19 mouse cellular contexts compared by ENCODE assay signal in the genomic region with DNA sequence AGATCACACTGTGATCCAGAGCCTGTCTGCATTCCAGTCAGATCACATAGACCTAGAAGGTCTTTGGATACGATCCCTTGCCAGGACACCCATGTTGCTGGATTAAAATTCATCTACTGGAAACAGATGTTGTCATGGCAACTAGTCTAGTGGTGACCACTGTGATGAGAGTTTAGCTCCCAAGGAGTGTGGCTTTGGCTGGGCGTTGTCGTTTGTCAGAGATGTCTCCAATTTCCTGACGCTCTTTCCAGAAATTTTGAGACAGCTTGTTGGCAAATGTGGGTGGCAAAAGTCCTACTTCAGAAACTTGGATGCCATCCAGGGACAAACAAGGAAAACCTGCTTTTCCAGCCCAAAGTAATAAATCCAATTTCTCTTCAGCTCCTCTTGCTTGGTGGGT. TPM values are rescaled to one million over a fixed set of nuclear protein-coding genes. Genes with fewer than 3 reads are reported as not detected.
DNase-seq lines count a peak whose midpoint lies in the region; ATAC-seq lines count a peak whose summit lies in the region.
"Had no signal": no experiment of that assay in that cellular context is flagged by ENCODE, and none has a peak within 500 bp of the region (broad histone marks: within the 10 kb centered on the region; RNA-seq: fewer than 3 reads in every experiment).

No protein-coding gene starts in this region.

- H3K4me1 ChIP-seq in kidney, embryonic 15.5 days, result no peaks in the 10 kb centered on the region
- no peaks in the 10 kb centered on the region for H3K4me1 ChIP-seq in midbrain, embryonic 14.5 days (ENCODE audit: control insufficient read depth, insufficient read depth, low read length)
- H3K4me1 ChIP-seq in midbrain, embryonic 13.5 days (replicated peaks), result no peaks in the 10 kb centered on the region
- H3K4me1 ChIP-seq: embryonic facial prominence, embryonic 13.5 days; limb, embryonic 12.5 days; neural tube, embryonic 13.5 days had no signal

- H3K4me2 ChIP-seq in kidney, embryonic 15.5 days, result no peak overlapping the region
- H3K4me2 ChIP-seq in midbrain, embryonic 14.5 days (ENCODE audit: low read length), result no peak overlapping the region
- no peak overlapping the region for H3K4me2 ChIP-seq in midbrain, embryonic 13.5 days (replicated peaks)
- H3K4me2 ChIP-seq: embryonic facial prominence, embryonic 13.5 days; limb, embryonic 12.5 days; liver, embryonic 15.5 days; neural tube, embryonic 13.5 days had no signal

- H3K9me3 ChIP-seq in kidney, embryonic 15.5 days (replicated peaks), result 0 out of 2 replicates have a peak, but pooled peaks cover 4% of the 10 kb centered on the region
- no peaks in the 10 kb centered on the region for H3K9me3 ChIP-seq in midbrain, embryonic 14.5 days (ENCODE audit: control insufficient read depth, low read length)
- H3K9me3 ChIP-seq in midbrain, embryonic 13.5 days, result 0 out of 2 replicates have a peak, but pooled peaks cover 4% of the 10 kb centered on the region
- H3K9me3 ChIP-seq: embryonic facial prominence, embryonic 13.5 days; liver, embryonic 15.5 days had no signal

- ATAC-seq in kidney, embryonic 15.5 days (replicated peaks; ENCODE audit: low FRiP score), result no peak
- ATAC-seq in midbrain, embryonic 14.5 days (ENCODE audit: low FRiP score, low TSS enrichment), result no peak
- no peak for ATAC-seq in midbrain, embryonic 13.5 days

- no peak overlapping the region for H3K27ac ChIP-seq in kidney, embryonic 15.5 days
- no peak overlapping the region for H3K27ac ChIP-seq in midbrain, embryonic 14.5 days (replicated peaks; ENCODE audit: low read depth, low read length)
- H3K27ac ChIP-seq in midbrain, embryonic 13.5 days, result no peak overlapping the region
- H3K27ac ChIP-seq: embryonic facial prominence, embryonic 13.5 days; limb, embryonic 12.5 days; liver, embryonic 15.5 days; neural tube, embryonic 13.5 days had no signal

- no peak overlapping the region for H3K4me3 ChIP-seq in kidney, embryonic 15.5 days (replicated peaks)
- no peak overlapping the region for H3K4me3 ChIP-seq in midbrain, embryonic 14.5 days (replicated peaks; ENCODE audit: low read depth, low read length)
- no peak overlapping the region for H3K4me3 ChIP-seq in midbrain, embryonic 13.5 days (replicated peaks)
- H3K4me3 ChIP-seq: embryonic facial prominence, embryonic 13.5 days; limb, embryonic 12.5 days; liver, embryonic 15.5 days; neural tube, embryonic 13.5 days had no signal

- no peaks in the 10 kb centered on the region for H3K36me3 ChIP-seq in kidney, embryonic 15.5 days
- H3K36me3 ChIP-seq in midbrain, embryonic 14.5 days (ENCODE audit: control insufficient read depth, insufficient read depth, low read length), result peaks cover under 1% of the 10 kb centered on the region; the same call in 1 of the 2 replicates
- no peaks in the 10 kb centered on the region for H3K36me3 ChIP-seq in midbrain, embryonic 13.5 days
- H3K36me3 ChIP-seq: embryonic facial prominence, embryonic 13.5 days; limb, embryonic 12.5 days; liver, embryonic 15.5 days; neural tube, embryonic 13.5 days had no signal

- H3K27me3 ChIP-seq in kidney, embryonic 15.5 days, result no peaks in the 10 kb centered on the region; the same call in 1 of the 2 replicates
- no peaks in the 10 kb centered on the region for H3K27me3 ChIP-seq in midbrain, embryonic 14.5 days (ENCODE audit: control insufficient read depth, insufficient read depth, low read length)
- H3K27me3 ChIP-seq in midbrain, embryonic 13.5 days, result no peaks in the 10 kb centered on the region
- H3K27me3 ChIP-seq: embryonic facial prominence, embryonic 13.5 days; liver, embryonic 15.5 days had no signal

- 70% methylated on average over 4 of the region's 4 CpGs for WGBS in kidney, embryonic 15.5 days
- 70% methylated on average over 4 of the region's 4 CpGs for WGBS in midbrain, embryonic 14.5 days
- 71% methylated on average over 4 of the region's 4 CpGs for WGBS in midbrain, embryonic 13.5 days

- peak; percentile 17 for DNase-seq in cerebellum, adult 9-11 months
- no peak for DNase-seq in cerebellum, postnatal 25 days
- DNase-seq in kidney, adult 9 months, result peak; percentile 8
- peak; percentile 11 for DNase-seq in midbrain, embryonic 14.5 days
- DNase-seq in lung, postnatal 10 days, result peak; percentile 23
- no peak for DNase-seq in spleen, adult 18-20 months
- DNase-seq: adrenal gland, adult 2 months; cerebellum, adult 11-12 months; heart, postnatal 4 days; kidney, adult 8-10 months; kidney, postnatal 4 days; layer of hippocampus, postnatal 36 days; right cerebral cortex, postnatal 4 days had no signal

- H3K9ac ChIP-seq in kidney, embryonic 15.5 days, result no peak overlapping the region
- no peak overlapping the region for H3K9ac ChIP-seq in midbrain, embryonic 14.5 days (replicated peaks; ENCODE audit: low read length)
- no peak overlapping the region for H3K9ac ChIP-seq in midbrain, embryonic 13.5 days (replicated peaks)
- H3K9ac ChIP-seq: embryonic facial prominence, embryonic 13.5 days; limb, embryonic 12.5 days; liver, embryonic 15.5 days; neural tube, embryonic 13.5 days had no signal

RNA-seq across cellular contexts. Expression of a gene that starts 43.7 kb away (rescaled TPM):
- polyA plus RNA-seq in kidney, embryonic 15.5 days (2015; fragmentation: Nextera tagmentation; extraction: Ambion mirVana), result 4.4 and 6.5 TPM in 2 replicates
- 44.9 and 48.9 TPM in 2 replicates for polyA plus RNA-seq in midbrain, embryonic 14.5 days (2014; fragmentation: Nextera tagmentation; extraction: Ambion mirVana)
- 62.3 and 99.1 TPM in 2 replicates for polyA plus RNA-seq in midbrain, embryonic 13.5 days (2015; fragmentation: Nextera tagmentation; extraction: Ambion mirVana)

Comparison
In these comparisons a context has a peak if more than half of its experiments do, and no peak if none do; other contexts are left out.
1. DNase-seq: peak in cerebellum, adult 9-11 months (single experiment), kidney, adult 9 months (single experiment), midbrain, embryonic 14.5 days (single experiment) and lung, postnatal 10 days (single experiment); none in cerebellum, postnatal 25 days (0 of 2) and spleen, adult 18-20 months (0 of 2).